Mouse (Mus musculus) stomach, postnatal 0 days (tissue): ENCODE measurements around the gene Lrrk1. TPM values are rescaled to one million over a fixed set of nuclear protein-coding genes. Genes with fewer than 3 reads are reported as not detected.
A peak's percentile ranks its signal among the peaks of the same experiment; 100 is the strongest.

Experiments used
- ATAC-seq: fragments of 200-750 bp; cut with Nextera tagmentation; 2 replicates; pipeline ENCODE4 v1.8.0; 2017; ENCODE audit not compliant: low FRiP score, low TSS enrichment
- DNase-seq: peaks from one replicate; pipeline ENCODE4 v3.0.0-alpha.2; 2016; ENCODE audit warnings: low spot score
- H3K27ac ChIP-seq: fragments of 300-500 bp; sonication (generic); replicated peaks from 2 replicates; pipeline ENCODE4 v1.5.1; 2014; ENCODE audit warnings: mild to moderate bottlenecking, control low read depth
- H3K27me3 ChIP-seq: fragments of 300-500 bp; sonication (generic); 2 replicates; pipeline ENCODE4 v1.6.1; 2014; ENCODE audit warnings: low read length; ENCODE audit not compliant: control insufficient read depth, insufficient read depth
- H3K36me3 ChIP-seq: fragments of 300-500 bp; sonication (generic); 2 replicates; pipeline ENCODE4 v1.6.1; 2014; ENCODE audit warnings: low read length, mixed read lengths; ENCODE audit not compliant: control insufficient read depth, insufficient read depth
- H3K4me1 ChIP-seq: fragments of 300-500 bp; sonication (generic); replicated peaks from 2 replicates; pipeline ENCODE4 v1.6.1; 2014; ENCODE audit warnings: antibody characterized with exemption; ENCODE audit not compliant: control insufficient read depth, insufficient read depth
- H3K4me2 ChIP-seq: fragments of 300-500 bp; sonication (generic); replicated peaks from 2 replicates; pipeline ENCODE4 v1.6.1; 2014; ENCODE audit warnings: low read depth, mild to moderate bottlenecking, control low read depth, moderate library complexity
- H3K4me3 ChIP-seq: fragments of 300-500 bp; sonication (generic); 2 replicates; pipeline ENCODE4 v1.5.1; 2014; ENCODE audit warnings: low read depth, low read length, control low read depth
- H3K9ac ChIP-seq: fragments of 300-500 bp; sonication (generic); 2 replicates; pipeline ENCODE4 v1.6.1; 2014; ENCODE audit warnings: mild to moderate bottlenecking, low read length, control low read depth, mixed read lengths
- H3K9me3 ChIP-seq: fragments of 300-500 bp; sonication (generic); 2 replicates; pipeline ENCODE4 v1.6.1; 2016; ENCODE audit warnings: low read length; ENCODE audit not compliant: control insufficient read depth
- CTCF ChIP-seq: IDR thresholded peaks from 2 replicates; pipeline ENCODE4 v1.5.1; 2016; ENCODE audit warnings: antibody characterized with exemption, low read depth, mild to moderate bottlenecking, moderate library complexity
- EP300 ChIP-seq: optimal IDR thresholded peaks from 2 replicates; pipeline ENCODE3; 2016; ENCODE audit warnings: antibody characterized with exemption
- WGBS: fragments of 180-500 bp; shearing (Covaris S2); extraction: QIAGEN DNeasy Blood & Tissue Kit; methylation state at CpG from one replicate; pipeline ENCODE4 v1.1.7; 2014; 5-methylcytosine and 5-hydroxymethylcytosine counted together
- polyA plus RNA-seq: library from polyadenylated mRNA; unstranded; fragments of >200 nt; fragmentation: Nextera tagmentation; extraction: Ambion mirVana; gene quantifications from 2 replicates; pipeline ENCODE4 v1.2.1, GENCODE M21; 2015

The Lrrk1 gene
- polyA plus RNA-seq, 1 experiment from 2014 or later, result 9.2 TPM

- peaks cover 7% of the 10 kb centered on the region; the same call in 1 of the 2 replicates for H3K36me3 ChIP-seq
- no peaks in the 10 kb centered on the region for H3K4me1 ChIP-seq
- H3K9me3 ChIP-seq, result no peaks in the 10 kb centered on the region
- no peak overlapping the region for H3K4me2 ChIP-seq
- WGBS, result 68% methylated on average over 8 of the region's 8 CpGs
- TF ChIP-seq EP300 (no peak), CTCF (no peak)
- H3K4me3 ChIP-seq, result no peak overlapping the region
- H3K27ac ChIP-seq, result no peak overlapping the region
- H3K27me3 ChIP-seq, result no peaks in the 10 kb centered on the region
- H3K9ac ChIP-seq, result no peak overlapping the region
- ATAC-seq, result no peak; the same call in 1 of the 2 replicates
- DNase-seq, result no peak
These were observed 55.8 kb downstream of the Lrrk1 start for GRCm38 (mm10) chr7:66332340-66332739.

- H3K27ac ChIP-seq, result no peak overlapping the region
- DNase-seq (no peak), ATAC-seq (no peak)
- H3K9ac ChIP-seq, result no peak overlapping the region
- no peaks in the 10 kb centered on the region for H3K27me3 ChIP-seq
- H3K4me1 ChIP-seq, result no peaks in the 10 kb centered on the region
- 77% methylated on average over 9 of the region's 9 CpGs for WGBS
- H3K4me3 ChIP-seq, result no peak overlapping the region
- peaks cover 11% of the 10 kb centered on the region; the same call in 1 of the 2 replicates for H3K36me3 ChIP-seq
- no peak overlapping the region for H3K4me2 ChIP-seq
- H3K9me3 ChIP-seq, result no peaks in the 10 kb centered on the region
- no peak for TF ChIP-seq CTCF
These were observed 57.5 kb downstream of the Lrrk1 start for GRCm38 (mm10) chr7:66330610-66331009.

- 93% methylated on average over 2 of the region's 2 CpGs for WGBS
- H3K9ac ChIP-seq, result no peak overlapping the region
- no peaks in the 10 kb centered on the region for H3K4me1 ChIP-seq
- DNase-seq (no peak), ATAC-seq (no peak)
- no peak overlapping the region for H3K4me2 ChIP-seq
- H3K36me3 ChIP-seq, result peaks cover 12% of the 10 kb centered on the region; the same call in 1 of the 2 replicates
- TF ChIP-seq EP300, result no peak
- TF ChIP-seq CTCF, result no peak
- H3K27me3 ChIP-seq, result no peaks in the 10 kb centered on the region
- no peak overlapping the region for H3K4me3 ChIP-seq
- no peaks in the 10 kb centered on the region for H3K9me3 ChIP-seq
- no peak overlapping the region for H3K27ac ChIP-seq
These were observed 60.6 kb downstream of the Lrrk1 start for GRCm38 (mm10) chr7:66327516-66327915.

- Histone ChIP-seq H3K4me2 (no peak overlapping the region), H3K9me3 (no peaks in the 10 kb centered on the region), H3K27ac (no peak overlapping the region), H3K36me3 (peaks cover 9% of the 10 kb centered on the region; the same call in 1 of the 2 replicates), H3K9ac (no peak overlapping the region), H3K4me1 (no peaks in the 10 kb centered on the region), H3K27me3 (no peaks in the 10 kb centered on the region), H3K4me3 (no peak overlapping the region)
- 57% methylated on average over 3 of the region's 3 CpGs for WGBS
- TF ChIP-seq EP300, result no peak
- no peak for TF ChIP-seq CTCF
- DNase-seq (no peak), ATAC-seq (no peak)
These were observed 62.6 kb downstream of the Lrrk1 start for GRCm38 (mm10) chr7:66325419-66326053.

GRCm38 (mm10) chr7:66323252-66324015, 64.7 kb downstream of the Lrrk1 start:
- H3K27ac ChIP-seq, result no peak overlapping the region
- H3K4me2 ChIP-seq, result no peak overlapping the region
- no peaks in the 10 kb centered on the region for H3K27me3 ChIP-seq
- WGBS, result 66% methylated on average over 9 of the region's 9 CpGs
- ATAC-seq, result no peak
- TF ChIP-seq CTCF, result no peak
- TF ChIP-seq EP300, result no peak
- no peaks in the 10 kb centered on the region for H3K4me1 ChIP-seq
- no peak overlapping the region for H3K4me3 ChIP-seq
- DNase-seq, result no peak
- no peak overlapping the region for H3K9ac ChIP-seq
- H3K9me3 ChIP-seq, result no peaks in the 10 kb centered on the region
- H3K36me3 ChIP-seq, result 0 out of 2 replicates have a peak, but pooled peaks cover 7% of the 10 kb centered on the region

- TF ChIP-seq EP300, result no peak
- no peak for TF ChIP-seq CTCF
- Histone ChIP-seq H3K4me1 (no peaks in the 10 kb centered on the region), H3K4me3 (no peak overlapping the region), H3K9me3 (no peaks in the 10 kb centered on the region), H3K27ac (no peak overlapping the region), H3K9ac (no peak overlapping the region), H3K27me3 (no peaks in the 10 kb centered on the region), H3K4me2 (no peak overlapping the region), H3K36me3 (0 out of 2 replicates have a peak, but pooled peaks cover 3% of the 10 kb centered on the region)
- DNase-seq (peak; percentile 61), ATAC-seq (no peak)
- 54% methylated on average over 5 of the region's 5 CpGs for WGBS
These were observed 67.2 kb downstream of the Lrrk1 start for GRCm38 (mm10) chr7:66320996-66321395.
